Mouse (Mus musculus) testis, adult 2 months (tissue): ENCODE measurements around the gene 3110082I17Rik.

Experiments
- CTCF ChIP-seq: fragments of 200-500 bp; IDR thresholded peaks from 2 replicates; pipeline ENCODE4 v1.5.1; 2012; ENCODE audit warnings: low read depth, mild to moderate bottlenecking, inconsistent platforms, low read length, moderate library complexity; ENCODE audit not compliant: control insufficient read depth, insufficient read depth, insufficient replicate concordance
- POLR2A ChIP-seq: fragments of 200-500 bp; IDR thresholded peaks from 2 replicates; pipeline ENCODE4 v1.6.1; 2012; ENCODE audit warnings: low read depth, mild to moderate bottlenecking, inconsistent platforms, low read length, moderate library complexity; ENCODE audit not compliant: control insufficient read depth

- TF ChIP-seq POLR2A = no peak
- TF ChIP-seq CTCF = no peak
These were observed 90.0 kb downstream of the 3110082I17Rik start for GRCm38 (mm10) chr5:139370336-139370735.
